Mouse (Mus musculus): ENCODE results near the gene Ccdc88a.

Ccdc88a gene

GRCm38 (mm10) chr11:29373396-29374273 lies at the start of gene Ccdc88a:
Gene Ccdc88a, plus strand, starts transcription at chr11:29373658.
- peak; percentile 98 for DNase-seq

- DNase-seq, result no peak
Observed at GRCm38 (mm10) chr11:29335505-29335904, 38.0 kb upstream of the Ccdc88a start.

- no peak for DNase-seq
Observed at GRCm38 (mm10) chr11:29341259-29341658, 32.2 kb upstream of the Ccdc88a start.

GRCm38 (mm10) chr11:29344891-29345657 lies 28.4 kb upstream of the Ccdc88a start:
- no peak for DNase-seq

GRCm38 (mm10) chr11:29345673-29346286 lies 27.7 kb upstream of the Ccdc88a start:
- no peak for DNase-seq

- DNase-seq, result no peak
Observed at GRCm38 (mm10) chr11:29350891-29351290, 22.6 kb upstream of the Ccdc88a start.

- no peak for DNase-seq
Observed at GRCm38 (mm10) chr11:29352214-29352613, 21.2 kb upstream of the Ccdc88a start.

- DNase-seq, result no peak
Observed at GRCm38 (mm10) chr11:29368161-29368560, 5.3 kb upstream of the Ccdc88a start.

GRCm38 (mm10) chr11:29373050-29373395 lies 435 bp upstream of the Ccdc88a start:
- no peak for DNase-seq

- no peak for DNase-seq
Observed at GRCm38 (mm10) chr11:29374274-29374656, 807 bp downstream of the Ccdc88a start.

- no peak for DNase-seq
Observed at GRCm38 (mm10) chr11:29376635-29377034, 3.2 kb downstream of the Ccdc88a start.

- no peak for DNase-seq
Observed at GRCm38 (mm10) chr11:29378751-29379150, 5.3 kb downstream of the Ccdc88a start.

- DNase-seq, result no peak
Observed at GRCm38 (mm10) chr11:29383493-29383892, 10.0 kb downstream of the Ccdc88a start.

- DNase-seq, result no peak
Observed at GRCm38 (mm10) chr11:29384001-29384400, 10.5 kb downstream of the Ccdc88a start.

GRCm38 (mm10) chr11:29384617-29385016 lies 11.2 kb downstream of the Ccdc88a start:
- no peak for DNase-seq

- no peak for DNase-seq
Observed at GRCm38 (mm10) chr11:29389913-29390312, 16.5 kb downstream of the Ccdc88a start.

- DNase-seq, result no peak
Observed at GRCm38 (mm10) chr11:29395135-29395746, 21.8 kb downstream of the Ccdc88a start.

GRCm38 (mm10) chr11:29400374-29400773 lies 26.9 kb downstream of the Ccdc88a start:
- no peak for DNase-seq

GRCm38 (mm10) chr11:29406292-29406691 lies 32.8 kb downstream of the Ccdc88a start:
- DNase-seq, result no peak

- no peak for DNase-seq
Observed at GRCm38 (mm10) chr11:29423496-29423895, 50.0 kb downstream of the Ccdc88a start.

- no peak for DNase-seq
Observed at GRCm38 (mm10) chr11:29428774-29429173, 55.3 kb downstream of the Ccdc88a start.

GRCm38 (mm10) chr11:29431011-29431410 lies 57.6 kb downstream of the Ccdc88a start:
- no peak for DNase-seq

GRCm38 (mm10) chr11:29448741-29449140 lies 75.3 kb downstream of the Ccdc88a start:
- DNase-seq, result no peak
